Mouse (Mus musculus) bone marrow macrophage, adult 2 months (primary cell): ENCODE data around the gene Map3k5.

Source experiments
- CTCF ChIP-seq: IDR thresholded peaks from 2 replicates; pipeline ENCODE4 v1.5.1; 2012; ENCODE audit warnings: low read depth, mild to moderate bottlenecking, low read length, moderate library complexity
- POLR2A ChIP-seq: IDR thresholded peaks from 2 replicates; pipeline ENCODE4 v1.6.1; 2012; ENCODE audit warnings: mild to moderate bottlenecking, low read depth, low read length, borderline replicate concordance

DNA sequence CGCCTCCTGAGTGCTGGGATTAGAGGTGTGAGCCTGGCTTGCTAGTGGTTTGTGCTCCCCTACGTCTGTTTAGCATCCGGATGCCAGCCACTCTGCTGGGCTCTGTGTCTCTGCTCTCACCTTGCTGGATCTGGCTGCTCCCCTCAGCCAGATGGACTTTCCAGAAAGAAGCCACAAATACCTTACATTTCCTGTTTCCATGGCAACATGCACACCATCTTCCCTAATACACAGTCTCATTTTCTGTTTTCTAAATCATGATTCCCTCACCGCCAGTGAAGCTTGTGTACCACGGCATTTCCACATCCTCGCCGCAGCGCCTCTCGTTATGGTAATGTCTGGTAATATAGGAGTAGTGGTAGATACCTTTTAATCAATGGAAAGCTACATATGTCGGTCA lies 84.1 kb downstream of the Map3k5 start:
- TF ChIP-seq CTCF (no peak), POLR2A (no peak)
